Mouse (Mus musculus): ENCODE measurements around the gene Gm6164. TPM values are rescaled to one million over a fixed set of nuclear protein-coding genes. Genes with fewer than 3 reads are reported as not detected.
"Not testable (repeated sequence)": the region's sequence is repeated elsewhere in the genome, so short reads cannot be mapped to it uniquely, and the experiment has no call there.

Gm6164 gene
- total RNA-seq (2021), result not detected
- long read RNA-seq, experiment 1, result 0 reads
- long read RNA-seq, experiment 2, result 0 reads

GRCm38 (mm10) chr7:20205507-20205906 is at the start of gene Gm6164:
Gm6164 (minus strand) TSS chr7:20205607.
- intact Hi-C loops (cut with DNase I); DNase-seq: not testable (repeated sequence)

GRCm38 (mm10) chr7:20233728-20234127 is 28.3 kb upstream of the Gm6164 start, which contains the start of gene Gm4498:
Gm4498 (minus strand) TSS chr7:20233828.
- intact Hi-C loops (cut with DNase I); DNase-seq: not testable (repeated sequence)

GRCm38 (mm10) chr7:20193410-20193809 is 12.0 kb downstream of the Gm6164 start, which contains the start of gene Vmn1r95:
Vmn1r95 (plus strand) TSS chr7:20193710.
- intact Hi-C loops (cut with DNase I); DNase-seq: not testable (repeated sequence)

- intact Hi-C loops (cut with DNase I); DNase-seq: not testable (repeated sequence)
Observed at GRCm38 (mm10) chr7:20168277-20168676, 37.1 kb downstream of the Gm6164 start, which contains the start of gene Vmn1r94. Vmn1r94 (minus strand) TSS chr7:20168377.

Other genes starting within 250 kb of the Gm6164 start
- not detected for gene Ceacam20, start 240.2 kb downstream of the Gm6164 start, total RNA-seq (2021)
- gene Nlrp9b, start 214.1 kb downstream of the Gm6164 start, total RNA-seq (2021), result not detected
- gene Vmn1r91, start 105.9 kb downstream of the Gm6164 start, total RNA-seq (2021), result not detected
- gene Gm16442, start 83.0 kb downstream of the Gm6164 start, total RNA-seq (2021), result not detected
- gene Vmn1r93, start 66.5 kb downstream of the Gm6164 start, total RNA-seq (2021), result not detected
- gene Vmn1r94, start 37.2 kb downstream of the Gm6164 start, total RNA-seq (2021), result not detected
- not detected for gene Vmn1r95, start 11.9 kb downstream of the Gm6164 start, total RNA-seq (2021)
- not detected for gene Gm4498, start 28.2 kb upstream of the Gm6164 start, total RNA-seq (2021)
- not detected for gene Gm5890, start 57.2 kb upstream of the Gm6164 start, total RNA-seq (2021)
- gene Gm4133, start 128.5 kb upstream of the Gm6164 start, total RNA-seq (2021), result not detected
- not detected for gene Gm5728, start 169.8 kb upstream of the Gm6164 start, total RNA-seq (2021)
- not detected for gene Vmn1r100, start 212.3 kb upstream of the Gm6164 start, total RNA-seq (2021)
- gene Vmn1r101, start 237.0 kb upstream of the Gm6164 start, total RNA-seq (2021), result not detected